Mouse (Mus musculus) bone marrow, adult 2 months (tissue): ENCODE data around the gene Nubpl.

Experiments
- CTCF ChIP-seq: fragments of 200-500 bp; IDR thresholded peaks from 2 replicates; pipeline ENCODE4 v1.5.1; 2011; ENCODE audit warnings: low read length, control low read depth; ENCODE audit not compliant: control insufficient read depth, insufficient read depth
- POLR2A ChIP-seq: fragments of 200-500 bp; IDR thresholded peaks from 2 replicates; pipeline ENCODE4 v1.6.1; 2011; ENCODE audit warnings: low read depth, mild to moderate bottlenecking, control low read depth, low read length, borderline replicate concordance; ENCODE audit not compliant: control insufficient read depth

DNA sequence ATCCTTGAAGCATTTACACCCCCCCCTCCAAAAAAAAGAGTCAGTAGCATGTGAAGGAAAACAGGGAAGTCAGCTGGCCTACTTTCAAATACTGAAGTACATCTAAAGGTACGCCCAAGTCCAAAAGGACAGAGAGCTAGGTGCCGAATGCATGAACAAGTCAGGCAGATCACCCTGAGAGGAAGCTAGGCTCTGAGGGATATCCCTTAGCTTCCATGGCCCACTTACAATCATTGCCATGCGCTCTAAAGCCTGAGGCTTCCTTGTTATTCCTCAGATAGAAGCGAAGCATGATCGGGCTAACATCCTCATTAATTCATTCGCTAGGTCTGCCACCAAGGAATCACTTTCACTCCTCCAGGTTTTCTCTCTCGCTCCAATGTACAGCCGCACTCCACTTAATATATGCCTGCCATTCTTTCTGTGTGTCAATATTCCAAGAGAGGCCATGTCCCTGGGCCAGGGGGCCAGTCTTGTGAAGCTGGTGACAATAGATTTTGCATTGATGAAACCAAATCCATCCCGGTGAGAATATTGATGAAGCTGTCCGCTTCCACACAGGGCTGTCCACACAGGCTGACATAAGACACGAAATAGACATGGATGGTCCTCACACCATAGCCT is 237.7 kb downstream of the Nubpl start:
- TF ChIP-seq CTCF (no peak), POLR2A (no peak)
